Mouse (Mus musculus) testis, adult 2 months (tissue): ENCODE measurements around the gene Hopx.

Experiments
- CTCF ChIP-seq: fragments of 200-500 bp; IDR thresholded peaks from 2 replicates; pipeline ENCODE4 v1.5.1; 2012; ENCODE audit warnings: low read depth, mild to moderate bottlenecking, inconsistent platforms, low read length, moderate library complexity; ENCODE audit not compliant: control insufficient read depth, insufficient read depth, insufficient replicate concordance
- POLR2A ChIP-seq: fragments of 200-500 bp; IDR thresholded peaks from 2 replicates; pipeline ENCODE4 v1.6.1; 2012; ENCODE audit warnings: low read depth, mild to moderate bottlenecking, inconsistent platforms, low read length, moderate library complexity; ENCODE audit not compliant: control insufficient read depth

DNA sequence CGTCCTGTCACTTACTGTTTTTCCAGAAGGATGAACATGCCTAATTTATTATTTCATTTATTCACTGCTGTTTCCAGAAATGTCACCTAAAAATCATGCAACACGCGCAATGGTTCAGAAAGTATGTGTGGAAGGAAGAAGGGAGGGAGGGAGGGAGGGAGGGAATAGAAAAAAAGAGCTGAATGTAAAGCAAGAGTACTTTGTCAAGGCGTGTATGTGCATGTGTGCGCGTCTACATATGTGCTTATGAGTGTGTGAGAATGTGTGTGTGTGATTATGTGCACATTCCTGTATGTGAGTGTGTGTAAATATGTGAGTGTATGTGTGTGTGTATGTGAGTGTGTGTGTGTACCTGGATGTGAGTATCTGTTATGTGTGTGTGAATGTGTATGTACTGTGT is 25.9 kb upstream of the Hopx start:
- TF ChIP-seq CTCF (no peak), POLR2A (no peak)
